Mouse (Mus musculus): ENCODE data around the gene Vwa8.
A peak's percentile ranks its signal among the peaks of the same experiment; 100 is the strongest.

DNA sequence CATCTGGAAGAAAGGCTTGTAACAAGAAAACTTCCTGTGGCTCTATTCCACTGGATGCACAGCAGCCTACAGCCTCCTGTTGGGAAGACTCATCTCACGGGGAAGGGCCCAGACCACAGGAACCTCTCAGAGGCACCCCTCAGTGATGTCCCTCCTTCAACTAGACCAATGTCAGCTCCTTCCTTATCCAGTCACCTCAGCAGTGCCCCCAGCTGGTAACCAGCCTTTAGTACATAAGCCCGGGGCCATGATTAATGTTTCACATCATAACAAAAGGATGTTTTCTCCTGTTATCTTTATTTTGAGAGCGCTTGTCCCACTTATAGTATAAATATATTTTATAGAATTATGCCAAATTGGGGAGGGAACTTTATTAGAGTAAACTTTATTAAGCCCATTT is 181.9 kb downstream of the Vwa8 start:
- TF ChIP-seq CTCF (IDR thresholded peaks at IDR 0.05), result peak; percentile 36; the same call in 1 of the 2 replicates
- no peak for TF ChIP-seq EP300 (IDR thresholded peaks at IDR 0.05)
